Mouse (Mus musculus) neural tube, embryonic 15.5 days (tissue): ENCODE data around the gene Lrg1. TPM values are rescaled to one million over a fixed set of nuclear protein-coding genes. Genes with fewer than 3 reads are reported as not detected.

Source experiments
- ATAC-seq: fragments of 200-750 bp; cut with Nextera tagmentation; 2 replicates; pipeline ENCODE4 v1.8.0; 2017; ENCODE audit warnings: mild to moderate bottlenecking, moderate TSS enrichment, moderate library complexity; ENCODE audit not compliant: low FRiP score
- H3K27ac ChIP-seq: fragments of 300-500 bp; sonication (generic); replicated peaks from 2 replicates; pipeline ENCODE4 v1.5.1; 2015; ENCODE audit warnings: mild to moderate bottlenecking, inconsistent platforms
- H3K27me3 ChIP-seq: fragments of 300-500 bp; sonication (generic); replicated peaks from 2 replicates; pipeline ENCODE4 v1.6.1; 2015; ENCODE audit warnings: inconsistent platforms
- H3K36me3 ChIP-seq: fragments of 300-500 bp; sonication (generic); 2 replicates; pipeline ENCODE4 v1.6.1; 2015; ENCODE audit warnings: inconsistent platforms
- H3K4me1 ChIP-seq: fragments of 300-500 bp; sonication (generic); 2 replicates; pipeline ENCODE4 v1.6.1; 2015; ENCODE audit warnings: inconsistent platforms
- H3K4me2 ChIP-seq: fragments of 300-500 bp; sonication (generic); 2 replicates; pipeline ENCODE4 v1.6.1; 2015; ENCODE audit warnings: inconsistent platforms, mild to moderate bottlenecking, moderate library complexity
- H3K4me3 ChIP-seq: fragments of 300-500 bp; sonication (generic); replicated peaks from 2 replicates; pipeline ENCODE4 v1.5.1; 2015; ENCODE audit warnings: mild to moderate bottlenecking, inconsistent platforms
- H3K9ac ChIP-seq: fragments of 300-500 bp; sonication (generic); replicated peaks from 2 replicates; pipeline ENCODE4 v1.6.1; 2015; ENCODE audit warnings: mild to moderate bottlenecking, inconsistent platforms
- H3K9me3 ChIP-seq: fragments of 300-500 bp; sonication (generic); replicated peaks from 2 replicates; pipeline ENCODE4 v1.6.1; 2016; ENCODE audit warnings: inconsistent platforms
- WGBS: fragments of 180-500 bp; shearing (Covaris S2); methylation state at CpG from one replicate; pipeline ENCODE4 v1.1.7; 2015; ENCODE audit warnings: mixed read lengths; 5-methylcytosine and 5-hydroxymethylcytosine counted together
- polyA plus RNA-seq: library from polyadenylated mRNA; unstranded; fragments of >200 nt; fragmentation: Nextera tagmentation; extraction: Ambion mirVana; gene quantifications from 2 replicates; pipeline ENCODE4 v1.2.1, GENCODE M21; 2015

The Lrg1 gene
- polyA plus RNA-seq, 1 experiment from 2014 or later: 0.22 TPM

- Histone ChIP-seq H3K27ac (0 out of 2 replicates have a peak overlapping the region, but pooled peaks have one; percentile 18), H3K4me2 (peak overlapping the region; percentile 53), H3K9me3 (no peaks in the 10 kb centered on the region), H3K9ac (no peak overlapping the region; the same call in 1 of the 2 replicates), H3K4me1 (peaks cover 61% of the 10 kb centered on the region), H3K4me3 (peak overlapping the region; percentile 20), H3K27me3 (no peaks in the 10 kb centered on the region), H3K36me3 (peaks cover 23% of the 10 kb centered on the region)
- WGBS: 2% methylated on average over 27 of the region's 27 CpGs
- no peak for ATAC-seq
These were observed 12.7 kb upstream of the Lrg1 start for GRCm38 (mm10) chr17:56134463-56134971.

- 0 out of 2 replicates have a peak, but pooled peaks have one; percentile 29 for ATAC-seq
- Histone ChIP-seq H3K27ac (peak overlapping the region; percentile 24), H3K4me3 (peak overlapping the region; percentile 20), H3K4me1 (peaks cover 53% of the 10 kb centered on the region), H3K4me2 (peak overlapping the region; percentile 53), H3K27me3 (no peaks in the 10 kb centered on the region), H3K36me3 (peaks cover 30% of the 10 kb centered on the region), H3K9ac (no peak overlapping the region; the same call in 1 of the 2 replicates), H3K9me3 (no peaks in the 10 kb centered on the region)
- WGBS: 25% methylated on average over 19 of the region's 21 CpGs
These were observed 11.9 kb upstream of the Lrg1 start for GRCm38 (mm10) chr17:56133457-56134363.

- Histone ChIP-seq H3K4me3 (no peak overlapping the region), H3K4me2 (no peak overlapping the region), H3K9me3 (no peaks in the 10 kb centered on the region), H3K9ac (no peak overlapping the region), H3K4me1 (peaks cover 42% of the 10 kb centered on the region), H3K27me3 (no peaks in the 10 kb centered on the region), H3K36me3 (peaks cover 40% of the 10 kb centered on the region), H3K27ac (no peak overlapping the region)
- ATAC-seq: no peak
- 5% methylated on average over 14 of the region's 14 CpGs for WGBS
These were observed 10.9 kb upstream of the Lrg1 start for GRCm38 (mm10) chr17:56132661-56133060.

GRCm38 (mm10) chr17:56131814-56132213 is 10.0 kb upstream of the Lrg1 start:
- no peak for ATAC-seq
- Histone ChIP-seq H3K36me3 (peaks cover 49% of the 10 kb centered on the region), H3K9ac (no peak overlapping the region), H3K4me2 (no peak overlapping the region), H3K4me1 (peaks cover 34% of the 10 kb centered on the region), H3K4me3 (no peak overlapping the region), H3K27me3 (0 out of 2 replicates have a peak, but pooled peaks cover 2% of the 10 kb centered on the region), H3K27ac (no peak overlapping the region), H3K9me3 (no peaks in the 10 kb centered on the region)
- 39% methylated on average over 7 of the region's 7 CpGs for WGBS

GRCm38 (mm10) chr17:56131136-56131535 is 9.3 kb upstream of the Lrg1 start:
- Histone ChIP-seq H3K4me1 (peaks cover 29% of the 10 kb centered on the region), H3K27me3 (0 out of 2 replicates have a peak, but pooled peaks cover 6% of the 10 kb centered on the region), H3K27ac (no peak overlapping the region), H3K4me3 (no peak overlapping the region), H3K9ac (no peak overlapping the region), H3K9me3 (no peaks in the 10 kb centered on the region), H3K4me2 (no peak overlapping the region), H3K36me3 (peaks cover 56% of the 10 kb centered on the region)
- ATAC-seq: no peak
- WGBS: 90% methylated on average over 10 of the region's 10 CpGs

- peaks cover 11% of the 10 kb centered on the region for H3K4me1 ChIP-seq
- no peak overlapping the region for H3K27ac ChIP-seq
- H3K36me3 ChIP-seq: peaks cover 82% of the 10 kb centered on the region
- H3K9me3 ChIP-seq: no peaks in the 10 kb centered on the region
- 80% methylated on average over 15 of the region's 15 CpGs for WGBS
- ATAC-seq: no peak
- H3K4me3 ChIP-seq: no peak overlapping the region
- H3K27me3 ChIP-seq: peaks cover 31% of the 10 kb centered on the region
- H3K9ac ChIP-seq: no peak overlapping the region
- no peak overlapping the region for H3K4me2 ChIP-seq
These were observed 6.4 kb upstream of the Lrg1 start for GRCm38 (mm10) chr17:56128246-56128645.

GRCm38 (mm10) chr17:56126175-56126574 is 4.4 kb upstream of the Lrg1 start:
- Histone ChIP-seq H3K4me1 (0 out of 2 replicates have a peak, but pooled peaks cover 3% of the 10 kb centered on the region), H3K4me3 (no peak overlapping the region), H3K27ac (no peak overlapping the region), H3K4me2 (no peak overlapping the region), H3K9ac (no peak overlapping the region), H3K27me3 (peaks cover 52% of the 10 kb centered on the region), H3K9me3 (peaks cover 10% of the 10 kb centered on the region), H3K36me3 (peaks cover 84% of the 10 kb centered on the region)
- WGBS: 75% methylated on average over 11 of the region's 11 CpGs
- ATAC-seq: no peak

- Histone ChIP-seq H3K4me1 (peaks cover 5% of the 10 kb centered on the region), H3K9ac (no peak overlapping the region), H3K27me3 (peaks cover 61% of the 10 kb centered on the region), H3K36me3 (peaks cover 75% of the 10 kb centered on the region), H3K4me3 (no peak overlapping the region), H3K4me2 (no peak overlapping the region), H3K27ac (no peak overlapping the region), H3K9me3 (peaks cover 10% of the 10 kb centered on the region)
- no peak for ATAC-seq
- 87% methylated on average over 4 of the region's 4 CpGs for WGBS
These were observed 3.5 kb upstream of the Lrg1 start for GRCm38 (mm10) chr17:56125276-56125630.

GRCm38 (mm10) chr17:56124377-56125275 is 2.8 kb upstream of the Lrg1 start:
- Histone ChIP-seq H3K27ac (no peak overlapping the region), H3K9me3 (peaks cover 10% of the 10 kb centered on the region), H3K9ac (no peak overlapping the region), H3K27me3 (peaks cover 68% of the 10 kb centered on the region), H3K4me3 (peak overlapping the region; percentile 13; the same call in 1 of the 2 replicates), H3K4me2 (peak overlapping the region; percentile 44), H3K36me3 (peaks cover 70% of the 10 kb centered on the region), H3K4me1 (peaks cover 10% of the 10 kb centered on the region)
- ATAC-seq: no peak
- WGBS: 12% methylated on average over 57 of the region's 59 CpGs

- Histone ChIP-seq H3K4me1 (peaks cover 10% of the 10 kb centered on the region), H3K4me2 (peak overlapping the region; percentile 44), H3K36me3 (peaks cover 63% of the 10 kb centered on the region), H3K4me3 (no peak overlapping the region; the same call in 1 of the 2 replicates), H3K27ac (no peak overlapping the region), H3K9me3 (peaks cover 10% of the 10 kb centered on the region), H3K9ac (no peak overlapping the region), H3K27me3 (peaks cover 76% of the 10 kb centered on the region)
- no peak for ATAC-seq
- WGBS: 44% methylated on average over 59 of the region's 59 CpGs
These were observed 2.0 kb upstream of the Lrg1 start for GRCm38 (mm10) chr17:56123681-56124340.

- no peak for ATAC-seq
- Histone ChIP-seq H3K9ac (no peak overlapping the region), H3K9me3 (peaks cover 10% of the 10 kb centered on the region), H3K4me1 (peaks cover 10% of the 10 kb centered on the region), H3K27ac (no peak overlapping the region), H3K4me2 (no peak overlapping the region), H3K36me3 (peaks cover 56% of the 10 kb centered on the region), H3K27me3 (peaks cover 82% of the 10 kb centered on the region), H3K4me3 (no peak overlapping the region)
- 89% methylated on average over 12 of the region's 12 CpGs for WGBS
These were observed 1.4 kb upstream of the Lrg1 start for GRCm38 (mm10) chr17:56123161-56123560.
